Comparison of ENCODE assay signal across 8 mouse cellular contexts in the genomic region with DNA sequence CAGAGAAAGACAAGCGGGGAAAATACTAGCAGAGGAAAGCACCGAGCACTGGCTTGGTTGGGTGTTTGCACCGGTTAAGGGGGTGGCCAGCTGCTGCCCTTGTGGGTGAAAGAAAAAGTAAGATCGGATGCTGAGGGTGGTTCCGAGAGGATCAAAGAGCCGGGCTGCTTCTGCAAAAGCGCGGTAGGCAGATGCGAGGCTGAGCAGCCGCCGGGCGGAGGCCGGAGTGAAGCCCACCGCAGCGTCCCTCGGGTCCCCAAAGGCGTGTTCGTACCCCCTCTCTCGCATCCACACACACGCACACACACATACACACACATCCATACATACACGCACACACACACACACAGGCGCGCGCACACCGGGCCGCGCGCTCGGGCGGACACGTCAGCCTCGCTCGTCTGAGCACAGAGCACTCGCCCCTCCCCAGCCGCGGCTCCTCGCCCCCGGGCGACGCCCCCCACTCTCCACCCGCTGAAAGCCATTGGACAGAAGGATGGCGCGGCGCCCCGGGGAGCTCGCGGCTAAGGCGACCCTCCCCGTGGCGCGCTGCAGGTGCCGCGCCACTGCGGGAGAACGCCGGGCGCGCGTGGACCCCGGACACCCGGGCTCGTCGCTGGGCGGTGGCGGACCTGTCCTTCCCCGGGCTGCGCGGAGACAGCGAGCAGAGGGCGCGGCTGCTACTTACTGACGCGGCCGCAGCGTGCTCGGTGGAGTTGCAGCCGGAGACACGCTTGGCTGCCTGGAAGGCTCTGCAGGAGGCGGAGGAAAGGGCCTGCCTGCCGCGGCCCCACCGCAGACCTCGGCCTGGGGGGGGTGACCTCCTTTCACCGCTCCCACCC. TPM values are rescaled to one million over a fixed set of nuclear protein-coding genes. Genes with fewer than 3 reads are reported as not detected.
A peak's percentile ranks its signal among the peaks of the same experiment; 100 is the strongest.
DNase-seq lines count a peak whose midpoint lies in the region; ATAC-seq and TF ChIP-seq lines count a peak whose summit lies in the region.

No protein-coding gene starts in this region.

- no peaks in the 10 kb centered on the region for H3K36me3 ChIP-seq in forebrain, postnatal 0 days (ENCODE audit: insufficient read depth)
- H3K36me3 ChIP-seq in liver, embryonic 14.5 days (replicated peaks; ENCODE audit: control insufficient read depth, insufficient read depth, low read depth) = no peaks in the 10 kb centered on the region

- peak overlapping the region; percentile 91 for H3K9ac ChIP-seq in forebrain, postnatal 0 days
- H3K9ac ChIP-seq in liver, embryonic 14.5 days (replicated peaks) = no peak overlapping the region

- H3K4me3 ChIP-seq in forebrain, postnatal 0 days (ENCODE audit: low read depth, low read length) = peak overlapping the region; percentile 75
- peak overlapping the region; percentile 40 to 53 for H3K4me3 ChIP-seq in liver, embryonic 14.5 days (ENCODE audit: insufficient read depth in 1 of 2, low read depth in 2 of 2, low read length in 2 of 2)

- H3K27ac ChIP-seq in forebrain, postnatal 0 days (ENCODE audit: low read depth, low read length) = peak overlapping the region; percentile 98
- no peak overlapping the region for H3K27ac ChIP-seq in liver, embryonic 14.5 days

- peak; percentile 54 to 71 for DNase-seq in left cerebral cortex, adult 18-20 months (ENCODE audit: low spot score in 2 of 2)
- DNase-seq in left cerebral cortex, adult 11 months (ENCODE audit: low spot score) = no peak
- peak; percentile 76 for DNase-seq in cerebellum, adult 11-12 months
- DNase-seq in forebrain, postnatal 0 days = peak; percentile 94
- DNase-seq in kidney, postnatal 10 days = peak; percentile 32
- no peak for DNase-seq in liver, embryonic 14.5 days (ENCODE audit: low read depth in 3 of 3, low spot score in 3 of 3)
- DNase-seq in retina, postnatal 1 day = peak; percentile 87

- TF ChIP-seq EP300 in liver, embryonic 14.5 days (IDR thresholded peaks at IDR 0.05; ENCODE audit: low read depth) = no peak

- H3K9me3 ChIP-seq in forebrain, postnatal 0 days (ENCODE audit: low read length) = no peaks in the 10 kb centered on the region
- no peaks in the 10 kb centered on the region for H3K9me3 ChIP-seq in liver, embryonic 14.5 days (ENCODE audit: control insufficient read depth, low read length)

- under 1% methylated on average over 68 of the region's 84 CpGs for WGBS in forebrain, postnatal 0 days
- WGBS in liver, embryonic 14.5 days (ENCODE audit: insufficient replicate concordance) = under 1% methylated on average over 78 of the region's 84 CpGs

- peak; percentile 90 for ATAC-seq in forebrain, postnatal 0 days
- ATAC-seq in liver, embryonic 14.5 days (ENCODE audit: insufficient read depth) = no peak
- ATAC-seq in monocyte, adult 5-6 weeks (replicated peaks; ENCODE audit: insufficient number of reproducible peaks, low FRiP score, low TSS enrichment, poor library complexity, severe bottlenecking) = no peak

- H3K27me3 ChIP-seq in forebrain, postnatal 0 days (ENCODE audit: insufficient read depth, low read length) = no peaks in the 10 kb centered on the region
- H3K27me3 ChIP-seq in liver, embryonic 14.5 days (ENCODE audit: control insufficient read depth, insufficient read depth, low read length) = peaks cover 50% of the 10 kb centered on the region

- peak overlapping the region; percentile 74 for H3K4me2 ChIP-seq in forebrain, postnatal 0 days (ENCODE audit: low read depth)
- H3K4me2 ChIP-seq in liver, embryonic 14.5 days (ENCODE audit: low read depth) = peak overlapping the region; percentile 54

- peaks cover 33% of the 10 kb centered on the region for H3K4me1 ChIP-seq in forebrain, postnatal 0 days (ENCODE audit: insufficient read depth)
- no peaks in the 10 kb centered on the region for H3K4me1 ChIP-seq in liver, embryonic 14.5 days (replicated peaks; ENCODE audit: control insufficient read depth in 2 of 2, insufficient read depth in 2 of 2, low read length in 1 of 2)

- TF ChIP-seq CTCF in forebrain, postnatal 0 days (IDR thresholded peaks at IDR 0.05; ENCODE audit: low read depth) = 0 out of 2 replicates have a peak, but pooled peaks have one; percentile 2
- TF ChIP-seq CTCF in liver, embryonic 14.5 days (IDR thresholded peaks at IDR 0.05; ENCODE audit: low read depth) = no peak

RNA-seq across cellular contexts. Expression of a gene that starts 3.5 kb away (rescaled TPM):
- total RNA-seq in left cerebral cortex, adult 18-20 months (2021) = 10 to 100 TPM; 15.2 to 16.2 TPM
- total RNA-seq in forebrain, postnatal 0 days (2014; rRNA removed) = 59.7 and 60.9 TPM in 2 replicates
- polyA plus RNA-seq in forebrain, postnatal 0 days (2015; fragmentation: Nextera tagmentation; extraction: Ambion mirVana) = 30.2 and 40.9 TPM in 2 replicates
- not detected in 2 replicates for polyA plus RNA-seq in liver, embryonic 14.5 days (2012; rRNA removed)
- not detected in 2 replicates for polyA plus RNA-seq in liver, embryonic 14.5 days (2014; fragmentation: Nextera tagmentation; extraction: Ambion mirVana)
- 1.8 to 5.3 TPM (median 3.3 TPM) in 3 replicates for total RNA-seq in monocyte, adult 5-6 weeks (2017)

RNA-seq across cellular contexts. Expression of a gene that starts 53.4 kb away (rescaled TPM):
- total RNA-seq in left cerebral cortex, adult 18-20 months (2021) = 10 to 100 TPM; 30.8 to 31.6 TPM
- total RNA-seq in forebrain, postnatal 0 days (2014; rRNA removed) = 35.4 and 35.5 TPM in 2 replicates
- polyA plus RNA-seq in forebrain, postnatal 0 days (2015; fragmentation: Nextera tagmentation; extraction: Ambion mirVana) = 23.2 and 32.2 TPM in 2 replicates
- 0.57 and 1.2 TPM in 2 replicates for polyA plus RNA-seq in liver, embryonic 14.5 days (2012; rRNA removed)
- 2.0 and 2.2 TPM in 2 replicates for polyA plus RNA-seq in liver, embryonic 14.5 days (2014; fragmentation: Nextera tagmentation; extraction: Ambion mirVana)
- total RNA-seq in monocyte, adult 5-6 weeks (2017) = 1.3 to 3.3 TPM in 2 of 3 replicates, not detected in the other

Comparison
In these comparisons a context has a peak if more than half of its experiments do, and no peak if none do; other contexts are left out.
1. DNase-seq: peak in left cerebral cortex, adult 18-20 months (2 of 2), cerebellum, adult 11-12 months (single experiment), forebrain, postnatal 0 days (single experiment), kidney, postnatal 10 days (single experiment) and retina, postnatal 1 day (single experiment); none in left cerebral cortex, adult 11 months (single experiment) and liver, embryonic 14.5 days (0 of 3).